Mouse (Mus musculus) stomach, embryonic 15.5 days (tissue): ENCODE measurements around the gene Dgat2. TPM values are rescaled to one million over a fixed set of nuclear protein-coding genes. Genes with fewer than 3 reads are reported as not detected.

ENCODE experiments used
- polyA plus RNA-seq: library from polyadenylated mRNA; unstranded; fragments of >200 nt; fragmentation: Nextera tagmentation; extraction: Ambion mirVana; gene quantifications from 2 replicates; pipeline ENCODE4 v1.2.1, GENCODE M21; 2015

Dgat2 gene
- polyA plus RNA-seq, 1 experiment from 2014 or later, result 72.0 TPM

Other genes with a start within 250 kb of the Dgat2 start
- 19.1 and 19.4 TPM in 2 replicates for gene Uvrag, start 41.6 kb downstream of the Dgat2 start, polyA plus RNA-seq
- 28.1 and 34.5 TPM in 2 replicates for gene Mogat2, start 55.9 kb upstream of the Dgat2 start, polyA plus RNA-seq
- gene Map6, start 84.7 kb upstream of the Dgat2 start, polyA plus RNA-seq, result 6.3 and 6.7 TPM in 2 replicates
- gene Serpinh1, start 170.5 kb upstream of the Dgat2 start, polyA plus RNA-seq, result 1,174 and 1,300 TPM in 2 replicates
- gene Gdpd5, start 198.7 kb upstream of the Dgat2 start, polyA plus RNA-seq, result 18.4 and 18.8 TPM in 2 replicates